Mouse (Mus musculus) kidney, embryonic 16.5 days (tissue): ENCODE measurements around the gene Tpst1. TPM values are rescaled to one million over a fixed set of nuclear protein-coding genes. Genes with fewer than 3 reads are reported as not detected.
A peak's percentile ranks its signal among the peaks of the same experiment; 100 is the strongest.

ENCODE experiments used
- ATAC-seq: fragments of 200-750 bp; cut with Nextera tagmentation; 2 replicates; pipeline ENCODE4 v1.8.0; 2017; ENCODE audit warnings: moderate TSS enrichment; ENCODE audit not compliant: low FRiP score, low TSS enrichment
- H3K27ac ChIP-seq: fragments of 300-500 bp; sonication (generic); 2 replicates; pipeline ENCODE4 v1.5.1; 2014; ENCODE audit warnings: low read length
- H3K27me3 ChIP-seq: fragments of 300-500 bp; sonication (generic); 2 replicates; pipeline ENCODE4 v1.6.1; 2014; ENCODE audit warnings: low read length, control low read depth, mixed read lengths; ENCODE audit not compliant: insufficient read depth
- H3K36me3 ChIP-seq: fragments of 300-500 bp; sonication (generic); 2 replicates; pipeline ENCODE4 v1.6.1; 2014; ENCODE audit warnings: low read length, control low read depth, mixed read lengths; ENCODE audit not compliant: insufficient read depth
- H3K4me1 ChIP-seq: fragments of 300-500 bp; sonication (generic); 2 replicates; pipeline ENCODE4 v1.6.1; 2014; ENCODE audit warnings: low read length, control low read depth, mixed read lengths; ENCODE audit not compliant: insufficient read depth
- H3K4me2 ChIP-seq: fragments of 300-500 bp; sonication (generic); replicated peaks from 2 replicates; pipeline ENCODE4 v1.6.1; 2014; ENCODE audit warnings: low read depth, low read length
- H3K4me3 ChIP-seq: fragments of 300-500 bp; sonication (generic); 2 replicates; pipeline ENCODE4 v1.5.1; 2014; ENCODE audit warnings: mild to moderate bottlenecking, low read length
- H3K9ac ChIP-seq: fragments of 300-500 bp; sonication (generic); replicated peaks from 2 replicates; pipeline ENCODE4 v1.6.1; 2014; ENCODE audit warnings: low read length
- H3K9me3 ChIP-seq: fragments of 300-500 bp; sonication (generic); 2 replicates; pipeline ENCODE4 v1.6.1; 2016; ENCODE audit warnings: low read length, control low read depth
- WGBS: fragments of 180-500 bp; shearing (Covaris S2); extraction: QIAGEN DNeasy Blood & Tissue Kit; methylation state at CpG from one replicate; pipeline ENCODE4 v1.1.7; 2014; 5-methylcytosine and 5-hydroxymethylcytosine counted together
- polyA plus RNA-seq: library from polyadenylated mRNA; unstranded; fragments of >200 nt; fragmentation: Nextera tagmentation; extraction: Ambion mirVana; gene quantifications from 2 replicates; pipeline ENCODE4 v1.2.1, GENCODE M21; 2015

Gene Tpst1
- polyA plus RNA-seq, 1 experiment from 2014 or later, result 70.1 TPM

DNA sequence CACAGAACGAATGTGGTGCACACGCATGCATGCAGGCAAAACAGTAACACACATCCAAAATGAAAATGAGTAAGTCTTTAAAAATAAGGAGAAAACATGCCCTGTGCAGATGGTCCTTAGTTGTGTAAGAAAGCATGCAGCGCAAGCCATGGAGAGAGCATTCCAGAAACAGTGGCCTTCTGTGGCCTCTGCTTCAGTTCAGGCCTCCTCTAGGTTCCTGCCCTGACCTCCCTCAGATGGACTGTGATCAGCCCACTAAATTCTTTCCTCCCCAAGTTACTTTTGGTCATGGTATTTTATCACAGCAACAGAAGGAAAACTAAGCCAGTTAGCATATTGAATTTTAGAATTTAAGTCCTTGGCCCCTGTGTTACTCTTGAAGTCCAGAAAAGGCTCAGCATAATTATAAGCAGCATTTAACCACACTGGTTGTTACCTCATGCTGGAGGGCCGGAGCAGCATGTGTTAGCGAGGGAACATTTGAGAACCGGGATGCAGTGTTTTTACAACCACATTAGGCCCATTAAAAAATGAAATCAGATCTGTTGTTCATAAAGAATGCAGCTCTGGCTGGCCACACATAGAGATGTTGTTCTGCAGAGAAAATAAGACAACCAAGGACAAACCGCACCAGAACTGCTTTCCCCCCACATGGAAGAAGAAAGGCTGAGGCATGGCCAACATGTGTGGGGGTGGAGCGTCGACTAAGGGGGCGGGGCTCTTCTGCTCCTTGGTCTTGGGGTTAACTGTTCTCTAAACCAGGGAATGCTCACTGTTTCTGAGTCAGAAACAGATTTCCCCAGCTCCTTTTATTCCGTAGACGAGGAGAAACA, 37.7 kb downstream of the Tpst1 start:
- H3K4me1 ChIP-seq, result no peaks in the 10 kb centered on the region
- 0 out of 2 replicates have a peak overlapping the region, but pooled peaks have one; percentile 44 for H3K27ac ChIP-seq
- no peak for ATAC-seq
- 73% methylated on average over 12 of the region's 12 CpGs for WGBS
- no peaks in the 10 kb centered on the region for H3K27me3 ChIP-seq
- peaks cover 5% of the 10 kb centered on the region for H3K36me3 ChIP-seq
- H3K4me2 ChIP-seq, result no peak overlapping the region
- no peaks in the 10 kb centered on the region for H3K9me3 ChIP-seq
- H3K9ac ChIP-seq, result no peak overlapping the region
- no peak overlapping the region for H3K4me3 ChIP-seq

DNA sequence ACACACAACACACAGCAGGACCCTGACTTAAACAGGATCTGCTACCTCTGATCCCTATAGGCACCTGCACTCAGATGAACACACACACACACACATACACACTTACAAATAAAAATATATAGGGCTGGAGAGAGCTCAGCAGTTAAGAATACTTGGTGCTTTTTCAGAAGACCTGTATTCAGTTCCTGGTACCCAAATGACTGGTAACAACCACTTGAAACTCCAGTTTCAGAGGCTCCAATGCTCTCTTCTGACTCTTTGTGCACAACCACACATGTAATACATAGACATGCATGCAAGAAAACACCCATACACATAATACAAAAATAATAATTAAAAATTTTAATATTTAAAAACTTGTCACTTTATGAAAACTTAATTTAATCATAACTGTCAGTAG, 39.5 kb downstream of the Tpst1 start:
- H3K9ac ChIP-seq, result no peak overlapping the region
- no peak overlapping the region for H3K4me3 ChIP-seq
- ATAC-seq, result no peak
- no peak overlapping the region for H3K27ac ChIP-seq
- H3K9me3 ChIP-seq, result no peaks in the 10 kb centered on the region
- no peak overlapping the region for H3K4me2 ChIP-seq
- H3K36me3 ChIP-seq, result peaks cover 5% of the 10 kb centered on the region
- H3K4me1 ChIP-seq, result no peaks in the 10 kb centered on the region
- no peaks in the 10 kb centered on the region for H3K27me3 ChIP-seq

DNA sequence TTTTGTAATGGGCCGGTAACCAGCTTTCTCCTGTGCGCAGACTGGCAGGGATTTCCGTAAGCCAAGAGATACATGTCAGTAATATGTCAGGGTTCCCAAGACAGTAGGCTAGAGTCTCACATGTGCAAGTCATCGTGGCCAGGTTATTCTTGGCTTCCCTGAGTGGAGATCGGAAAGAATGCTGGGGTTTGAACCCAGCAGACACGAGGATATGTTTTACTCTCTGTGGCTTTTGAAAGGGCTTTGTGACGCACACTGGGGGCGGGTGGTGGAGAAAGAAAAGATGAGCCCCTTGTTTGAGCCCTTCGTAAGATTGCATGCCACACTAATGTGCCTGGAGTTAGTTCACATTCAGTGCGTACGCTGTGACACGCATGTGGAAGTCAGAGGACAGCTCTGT, 43.0 kb downstream of the Tpst1 start:
- H3K36me3 ChIP-seq, result peaks cover 5% of the 10 kb centered on the region
- 91% methylated on average over 12 of the region's 12 CpGs for WGBS
- ATAC-seq, result no peak

DNA sequence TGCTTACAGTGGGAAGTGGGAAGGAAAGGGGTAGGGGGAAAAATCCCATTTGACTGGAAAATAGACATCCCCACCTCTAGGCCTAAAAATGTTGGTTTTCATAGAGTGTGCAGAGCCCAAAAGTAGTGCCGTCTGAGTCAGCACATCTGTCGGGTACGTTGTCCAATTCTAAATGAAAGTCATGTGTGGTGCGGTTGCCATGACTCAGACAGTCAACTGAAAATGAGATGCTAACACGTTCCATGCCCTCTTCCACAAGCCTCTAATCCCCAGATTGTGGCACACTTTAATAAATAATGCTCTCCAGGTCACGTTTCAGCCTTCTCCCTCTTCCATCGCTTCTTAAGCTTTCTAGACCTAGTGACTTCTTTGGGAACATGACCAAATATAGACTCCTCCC, 43.7 kb downstream of the Tpst1 start:
- WGBS, result 84% methylated on average over 7 of the region's 7 CpGs
- no peak for ATAC-seq
- Histone ChIP-seq H3K9me3 (no peaks in the 10 kb centered on the region), H3K27me3 (no peaks in the 10 kb centered on the region), H3K9ac (no peak overlapping the region), H3K27ac (no peak overlapping the region), H3K4me3 (no peak overlapping the region), H3K4me1 (peaks cover 13% of the 10 kb centered on the region), H3K36me3 (peaks cover 5% of the 10 kb centered on the region), H3K4me2 (no peak overlapping the region)

More for the DNA sequence above, 43.0 kb downstream of the Tpst1 start:
- Histone ChIP-seq H3K27me3 (no peaks in the 10 kb centered on the region), H3K27ac (no peak overlapping the region), H3K4me3 (no peak overlapping the region), H3K9ac (no peak overlapping the region), H3K9me3 (no peaks in the 10 kb centered on the region), H3K4me1 (peaks cover 13% of the 10 kb centered on the region), H3K4me2 (no peak overlapping the region)

DNA sequence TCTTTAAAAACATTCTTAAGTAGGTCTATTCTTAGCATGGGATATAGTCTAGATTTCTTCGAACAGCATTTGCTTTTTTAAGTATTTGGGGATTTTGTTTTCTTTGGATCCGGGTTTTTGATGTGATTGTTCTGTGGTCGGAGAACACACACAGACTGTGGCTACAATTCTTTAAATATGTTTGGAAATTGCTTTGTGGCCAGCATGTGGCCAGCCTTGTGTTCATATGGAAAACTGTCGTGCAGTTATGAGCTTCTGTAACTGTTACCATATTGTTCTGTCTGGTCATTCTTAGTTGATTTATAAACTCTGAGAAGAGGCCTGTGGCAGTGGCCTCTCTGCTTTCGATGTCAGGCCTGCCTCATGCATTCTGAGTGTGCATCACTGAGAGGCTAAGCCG, 44.8 kb downstream of the Tpst1 start:
- peaks cover 5% of the 10 kb centered on the region for H3K36me3 ChIP-seq
- no peak overlapping the region for H3K4me2 ChIP-seq
- H3K27me3 ChIP-seq, result no peaks in the 10 kb centered on the region
- no peak overlapping the region for H3K4me3 ChIP-seq
- H3K4me1 ChIP-seq, result peaks cover 13% of the 10 kb centered on the region
- ATAC-seq, result no peak
- H3K27ac ChIP-seq, result peak overlapping the region; percentile 54; the same call in 1 of the 2 replicates
- 58% methylated on average over 6 of the region's 6 CpGs for WGBS
- no peak overlapping the region for H3K9ac ChIP-seq
- no peaks in the 10 kb centered on the region for H3K9me3 ChIP-seq

DNA sequence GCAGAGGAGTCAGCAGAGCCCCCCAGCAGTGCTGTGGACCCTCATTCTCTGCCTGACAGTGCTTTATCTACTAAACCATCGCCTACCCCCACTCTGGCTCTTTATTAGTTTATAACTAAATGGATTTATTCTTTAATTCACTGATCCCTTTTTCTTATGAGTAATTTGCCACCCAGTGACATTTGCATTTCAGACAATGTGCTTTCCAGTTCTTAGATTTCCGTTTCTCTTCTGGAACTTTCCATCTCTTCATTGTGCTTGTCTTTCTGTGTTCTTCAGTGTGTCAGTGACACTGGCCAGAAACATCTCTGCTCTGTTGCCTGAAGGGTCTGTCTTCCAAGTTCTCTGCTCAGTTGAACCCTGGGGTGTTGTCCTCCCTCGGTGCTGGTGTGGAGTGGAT, 46.1 kb downstream of the Tpst1 start:
- Histone ChIP-seq H3K4me2 (no peak overlapping the region), H3K9ac (no peak overlapping the region), H3K36me3 (peaks cover 5% of the 10 kb centered on the region), H3K9me3 (no peaks in the 10 kb centered on the region), H3K4me1 (peaks cover 13% of the 10 kb centered on the region), H3K4me3 (no peak overlapping the region), H3K27me3 (no peaks in the 10 kb centered on the region), H3K27ac (no peak overlapping the region)
- 78% methylated on average over 3 of the region's 3 CpGs for WGBS
- ATAC-seq, result no peak

DNA sequence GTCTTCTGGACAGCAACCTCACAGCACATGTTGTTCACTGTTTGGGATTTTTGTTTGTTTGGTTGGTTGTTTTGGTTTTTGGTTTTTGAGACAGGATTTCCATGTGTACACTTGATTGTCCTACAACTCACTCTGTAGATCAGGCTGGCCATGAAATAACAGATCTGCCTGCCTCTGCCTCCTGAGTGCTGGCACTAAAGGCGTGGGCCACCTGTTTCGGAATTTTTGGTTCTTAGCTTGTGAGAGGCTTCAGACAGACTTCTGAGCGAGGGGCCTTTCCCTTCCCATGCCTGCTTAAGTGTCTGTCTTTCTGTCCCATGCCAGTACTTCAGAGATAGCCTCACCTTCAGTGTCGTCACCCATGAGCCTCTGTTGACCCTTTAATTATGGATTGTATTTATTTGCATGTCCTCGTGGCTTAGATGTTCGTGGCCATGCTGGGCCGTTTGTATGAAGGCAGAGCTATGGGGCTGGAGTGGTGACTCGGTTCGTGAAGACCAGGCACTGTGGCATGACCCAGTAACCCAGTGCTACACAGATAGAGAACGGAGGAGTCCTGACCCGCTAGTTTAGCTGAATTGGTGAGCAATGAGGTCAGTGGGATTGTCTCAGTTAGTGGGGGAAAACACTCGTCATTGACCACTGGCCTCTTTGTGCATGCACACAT, 47.1 kb downstream of the Tpst1 start:
- peaks cover 16% of the 10 kb centered on the region for H3K4me1 ChIP-seq
- H3K36me3 ChIP-seq, result no peaks in the 10 kb centered on the region
- no peaks in the 10 kb centered on the region for H3K27me3 ChIP-seq
- H3K4me3 ChIP-seq, result no peak overlapping the region
- no peak overlapping the region for H3K4me2 ChIP-seq
- H3K27ac ChIP-seq, result no peak overlapping the region
- H3K9ac ChIP-seq, result no peak overlapping the region
- WGBS, result 84% methylated on average over 12 of the region's 12 CpGs
- H3K9me3 ChIP-seq, result no peaks in the 10 kb centered on the region
- ATAC-seq, result no peak

DNA sequence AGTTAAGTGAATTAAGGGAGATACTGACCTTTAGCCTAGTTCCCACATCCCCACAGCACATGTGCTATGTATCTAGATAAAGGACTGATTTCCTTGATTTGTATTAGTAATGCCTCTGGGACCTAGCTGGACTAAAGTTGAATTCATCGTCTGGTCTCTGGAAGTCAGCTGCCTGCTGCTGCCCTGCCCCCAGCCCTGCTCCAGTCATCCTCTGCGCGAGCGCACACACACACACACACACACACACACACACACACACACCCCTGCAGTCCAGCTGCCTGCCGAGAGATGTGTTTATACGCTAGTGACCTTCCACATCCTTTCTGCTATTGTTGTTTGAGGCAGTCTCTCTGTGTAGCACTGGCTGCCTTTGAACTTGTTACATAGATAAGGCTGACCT, 47.8 kb downstream of the Tpst1 start:
- H3K27ac ChIP-seq, result no peak overlapping the region
- no peaks in the 10 kb centered on the region for H3K36me3 ChIP-seq
- no peak overlapping the region for H3K4me2 ChIP-seq
- no peak overlapping the region for H3K4me3 ChIP-seq
- H3K27me3 ChIP-seq, result no peaks in the 10 kb centered on the region
- H3K9ac ChIP-seq, result no peak overlapping the region
- 41% methylated on average over 6 of the region's 6 CpGs for WGBS
- no peaks in the 10 kb centered on the region for H3K9me3 ChIP-seq
- ATAC-seq, result peak; percentile 76
- H3K4me1 ChIP-seq, result peaks cover 16% of the 10 kb centered on the region

DNA sequence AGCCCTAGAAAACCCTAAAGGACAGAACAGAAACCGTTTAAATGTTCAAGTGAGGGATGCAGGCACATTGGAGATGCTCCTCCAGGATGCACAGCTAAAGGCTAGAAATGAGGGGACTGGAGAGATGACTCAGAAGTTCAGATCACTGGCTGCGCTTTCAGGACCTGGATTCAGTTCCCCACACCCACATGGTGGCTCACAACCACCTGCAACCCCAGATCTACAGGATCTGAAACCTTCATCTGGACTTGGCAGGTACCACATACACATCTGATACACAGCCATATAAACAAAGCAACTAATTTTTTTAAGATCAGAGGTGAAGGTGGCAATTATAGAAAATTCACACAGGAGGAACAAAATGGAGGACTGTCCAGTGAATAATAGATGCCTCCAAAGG, 49.2 kb downstream of the Tpst1 start:
- no peaks in the 10 kb centered on the region for H3K9me3 ChIP-seq
- no peak for ATAC-seq
- WGBS, result 90% methylated on average over 2 of the region's 2 CpGs
- H3K27ac ChIP-seq, result no peak overlapping the region
- no peak overlapping the region for H3K4me3 ChIP-seq
- H3K27me3 ChIP-seq, result no peaks in the 10 kb centered on the region
- H3K4me1 ChIP-seq, result peaks cover 16% of the 10 kb centered on the region
- H3K9ac ChIP-seq, result no peak overlapping the region
- no peaks in the 10 kb centered on the region for H3K36me3 ChIP-seq
- no peak overlapping the region for H3K4me2 ChIP-seq

DNA sequence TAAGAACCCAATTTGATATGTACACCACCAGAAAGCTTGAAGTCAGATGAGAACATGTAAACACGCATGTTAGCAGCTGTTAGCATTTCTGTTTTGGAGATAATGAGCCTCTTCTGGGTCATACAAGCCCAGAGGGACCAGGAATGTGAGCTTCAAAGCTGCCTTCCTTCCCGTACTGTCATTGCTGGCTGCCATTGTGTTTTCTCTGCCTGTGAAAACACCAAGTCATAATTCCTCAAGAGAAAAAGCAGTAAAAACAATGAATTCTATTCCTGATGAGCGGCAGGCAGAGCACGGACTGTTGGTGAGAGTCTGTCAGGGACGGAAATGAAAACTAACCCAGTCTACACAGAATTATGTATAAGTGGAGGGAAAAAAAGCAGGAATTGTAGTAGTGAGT, 51.1 kb downstream of the Tpst1 start:
- no peaks in the 10 kb centered on the region for H3K36me3 ChIP-seq
- no peak overlapping the region for H3K9ac ChIP-seq
- no peaks in the 10 kb centered on the region for H3K27me3 ChIP-seq
- peak overlapping the region; percentile 57 for H3K27ac ChIP-seq
- no peaks in the 10 kb centered on the region for H3K9me3 ChIP-seq
- 40% methylated on average over 5 of the region's 5 CpGs for WGBS
- ATAC-seq, result no peak
- H3K4me1 ChIP-seq, result peaks cover 10% of the 10 kb centered on the region
- H3K4me2 ChIP-seq, result no peak overlapping the region
- H3K4me3 ChIP-seq, result no peak overlapping the region
